Mouse (Mus musculus) cerebellum, adult 2 months (tissue): ENCODE data around the gene Trim27.

Experiments used
- CTCF ChIP-seq: fragments of 200-500 bp; IDR thresholded peaks from 2 replicates; pipeline ENCODE4 v1.5.1; 2011; ENCODE audit warnings: low read depth, mild to moderate bottlenecking, control low read depth, low read length, moderate library complexity, borderline replicate concordance; ENCODE audit not compliant: insufficient read depth
- POLR2A ChIP-seq: fragments of 200-500 bp; IDR thresholded peaks from 2 replicates; pipeline ENCODE4 v1.6.1; 2011; ENCODE audit warnings: low read length, control low read depth, borderline replicate concordance; ENCODE audit not compliant: insufficient read depth

DNA sequence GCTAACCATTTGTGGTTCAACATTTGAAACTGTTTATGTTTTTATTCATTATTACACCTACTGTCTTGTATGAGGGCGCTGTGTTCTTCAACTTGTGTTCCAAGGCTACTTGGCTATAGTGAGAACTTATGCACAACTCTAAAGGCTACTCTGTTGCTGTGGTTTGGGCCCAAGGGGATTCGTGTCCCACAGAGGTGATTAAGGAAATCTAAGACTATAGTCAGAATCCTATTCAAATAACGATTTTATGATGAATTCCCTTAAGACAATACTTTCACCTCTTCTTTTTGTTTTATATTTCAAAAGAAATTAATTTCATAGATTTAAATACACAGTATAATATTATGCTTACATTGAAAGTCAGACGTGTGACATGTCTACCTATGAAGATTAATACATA lies 33.5 kb upstream of the Trim27 start, which contains the start of gene Olfr1368:
- TF ChIP-seq CTCF (no peak), POLR2A (no peak)
